Mouse (Mus musculus): ENCODE measurements around the gene Arid4b. TPM values are rescaled to one million over a fixed set of nuclear protein-coding genes. Genes with fewer than 3 reads are reported as not detected.

Gene Arid4b
- total RNA-seq, 4 experiments from 2014 or later, result 10.4 to 12.8 (median 11.6) TPM

Other genes with a start within 250 kb of the Arid4b start
- gene B3galnt2, start 108.8 kb upstream of the Arid4b start, total RNA-seq (2022), result 10 to 100 TPM; 67.8 to 85.4 (median 73.2) TPM
- gene Tbce, start 23.6 kb upstream of the Arid4b start, total RNA-seq (2022), result 10 to 100 TPM; 13.5 to 19.2 (median 16.7) TPM
- 10 to 100 TPM; 14.1 to 20.4 (median 16.1) TPM for gene Ggps1, start 256 bp downstream of the Arid4b start, total RNA-seq (2022)

Measured in gastrocnemius, adult 8-10 months (tissue).